Mouse (Mus musculus): ENCODE measurements around the gene Myo3a. TPM values are rescaled to one million over a fixed set of nuclear protein-coding genes. Genes with fewer than 3 reads are reported as not detected.

The Myo3a gene
- polyA plus RNA-seq, 1 experiment from 2014 or later: not detected

GRCm38 (mm10) chr2:22623111-22624070 is 396.1 kb downstream of the Myo3a start:
- under 1% methylated on average over 60 of the region's 60 CpGs for WGBS
- Histone ChIP-seq H3K27ac (replicated peaks) (peak overlapping the region; percentile 68), H3K9me3 (replicated peaks) (no peaks in the 10 kb centered on the region), H3K4me3 (peak overlapping the region; percentile 56), H3K27me3 (ENCODE audit: low read depth, poor library complexity, severe bottlenecking) (peaks cover 100% of the 10 kb centered on the region), H3K4me1 (peaks cover 47% of the 10 kb centered on the region), H3K36me3 (no peaks in the 10 kb centered on the region)
- peak; percentile 50 for DNase-seq (ENCODE audit: low spot score)

GRCm38 (mm10) chr2:22624188-22624975 is 397.1 kb downstream of the Myo3a start:
- H3K9me3 ChIP-seq (replicated peaks): no peaks in the 10 kb centered on the region
- peaks cover 99% of the 10 kb centered on the region for H3K27me3 ChIP-seq (ENCODE audit: low read depth, poor library complexity, severe bottlenecking)
- 3% methylated on average over 27 of the region's 27 CpGs for WGBS
- H3K36me3 ChIP-seq: no peaks in the 10 kb centered on the region
- peak; percentile 40 for DNase-seq (ENCODE audit: low spot score)
- peak overlapping the region; percentile 56; the same call in 1 of the 2 replicates for H3K4me3 ChIP-seq
- no peak overlapping the region for H3K27ac ChIP-seq (replicated peaks)
- H3K4me1 ChIP-seq: peaks cover 46% of the 10 kb centered on the region

- Histone ChIP-seq H3K4me3 (no peak overlapping the region; the same call in 1 of the 2 replicates), H3K27me3 (ENCODE audit: low read depth, poor library complexity, severe bottlenecking) (peaks cover 90% of the 10 kb centered on the region), H3K27ac (replicated peaks) (no peak overlapping the region), H3K9me3 (replicated peaks) (no peaks in the 10 kb centered on the region), H3K4me1 (peaks cover 39% of the 10 kb centered on the region), H3K36me3 (no peaks in the 10 kb centered on the region)
- 8% methylated on average over 16 of the region's 16 CpGs for WGBS
- DNase-seq (ENCODE audit: low spot score): no peak
Observed at GRCm38 (mm10) chr2:22625096-22625960, 398.0 kb downstream of the Myo3a start.

- DNase-seq (ENCODE audit: low spot score): no peak
- 27% methylated on average over 3 of the region's 3 CpGs for WGBS
- Histone ChIP-seq H3K27ac (replicated peaks) (0 out of 2 replicates have a peak overlapping the region, but pooled peaks have one; percentile 9), H3K9me3 (replicated peaks) (no peaks in the 10 kb centered on the region), H3K4me1 (peaks cover 20% of the 10 kb centered on the region), H3K27me3 (ENCODE audit: low read depth, poor library complexity, severe bottlenecking) (peaks cover 74% of the 10 kb centered on the region), H3K36me3 (no peaks in the 10 kb centered on the region), H3K4me3 (no peak overlapping the region; the same call in 1 of the 2 replicates)
Observed at GRCm38 (mm10) chr2:22627147-22627666, 399.9 kb downstream of the Myo3a start.

- no peaks in the 10 kb centered on the region for H3K9me3 ChIP-seq (replicated peaks)
- H3K4me1 ChIP-seq: peaks cover 13% of the 10 kb centered on the region
- peaks cover 66% of the 10 kb centered on the region for H3K27me3 ChIP-seq (ENCODE audit: low read depth, poor library complexity, severe bottlenecking)
- no peak overlapping the region for H3K4me3 ChIP-seq
- H3K27ac ChIP-seq (replicated peaks): no peak overlapping the region
- H3K36me3 ChIP-seq: no peaks in the 10 kb centered on the region
- 34% methylated on average over 5 of the region's 5 CpGs for WGBS
- no peak for DNase-seq (ENCODE audit: low spot score)
Observed at GRCm38 (mm10) chr2:22627819-22628432, 400.6 kb downstream of the Myo3a start.

GRCm38 (mm10) chr2:22634766-22635165 is 407.5 kb downstream of the Myo3a start:
- Histone ChIP-seq H3K27ac (replicated peaks) (no peak overlapping the region), H3K9me3 (replicated peaks) (no peaks in the 10 kb centered on the region), H3K4me3 (no peak overlapping the region), H3K36me3 (no peaks in the 10 kb centered on the region), H3K27me3 (ENCODE audit: low read depth, poor library complexity, severe bottlenecking) (0 out of 2 replicates have a peak, but pooled peaks cover 3% of the 10 kb centered on the region), H3K4me1 (no peaks in the 10 kb centered on the region)
- 42% methylated on average over 8 of the region's 8 CpGs for WGBS
- DNase-seq (ENCODE audit: low spot score): no peak

GRCm38 (mm10) chr2:22646134-22646533 is 418.8 kb downstream of the Myo3a start:
- no peak for DNase-seq (ENCODE audit: low spot score)
- Histone ChIP-seq H3K27ac (replicated peaks) (no peak overlapping the region), H3K4me1 (no peaks in the 10 kb centered on the region), H3K27me3 (ENCODE audit: low read depth, poor library complexity, severe bottlenecking) (no peaks in the 10 kb centered on the region), H3K9me3 (replicated peaks) (no peaks in the 10 kb centered on the region), H3K4me3 (no peak overlapping the region), H3K36me3 (no peaks in the 10 kb centered on the region)
- WGBS: 75% methylated on average over 1 of the region's 1 CpGs

- H3K4me3 ChIP-seq: no peak overlapping the region
- H3K4me1 ChIP-seq: no peaks in the 10 kb centered on the region
- DNase-seq (ENCODE audit: low spot score): no peak
- H3K27me3 ChIP-seq (ENCODE audit: low read depth, poor library complexity, severe bottlenecking): no peaks in the 10 kb centered on the region
- no peaks in the 10 kb centered on the region for H3K9me3 ChIP-seq (replicated peaks)
- 94% methylated on average over 1 of the region's 1 CpGs for WGBS
- H3K27ac ChIP-seq (replicated peaks): no peak overlapping the region
- no peaks in the 10 kb centered on the region for H3K36me3 ChIP-seq
Observed at GRCm38 (mm10) chr2:22648394-22648793, 421.1 kb downstream of the Myo3a start.

- Histone ChIP-seq H3K36me3 (no peaks in the 10 kb centered on the region), H3K4me3 (no peak overlapping the region), H3K27ac (replicated peaks) (no peak overlapping the region), H3K9me3 (replicated peaks) (no peaks in the 10 kb centered on the region), H3K4me1 (no peaks in the 10 kb centered on the region), H3K27me3 (ENCODE audit: low read depth, poor library complexity, severe bottlenecking) (no peaks in the 10 kb centered on the region)
- no peak for DNase-seq (ENCODE audit: low spot score)
- WGBS: 86% methylated on average over 4 of the region's 4 CpGs
Observed at GRCm38 (mm10) chr2:22651826-22652225, 424.5 kb downstream of the Myo3a start.

- Histone ChIP-seq H3K27ac (replicated peaks) (no peak overlapping the region), H3K9me3 (replicated peaks) (no peaks in the 10 kb centered on the region), H3K27me3 (ENCODE audit: low read depth, poor library complexity, severe bottlenecking) (no peaks in the 10 kb centered on the region), H3K36me3 (no peaks in the 10 kb centered on the region), H3K4me1 (no peaks in the 10 kb centered on the region), H3K4me3 (no peak overlapping the region)
- no peak for DNase-seq (ENCODE audit: low spot score)
- 78% methylated on average over 1 of the region's 1 CpGs for WGBS
Observed at GRCm38 (mm10) chr2:22663731-22664130, 436.4 kb downstream of the Myo3a start.
